Mouse (Mus musculus) natural killer cell, adult 2 months (primary cell): Measurements from ENCODE around the gene Abhd18.

Source experiments
- DNase-seq, 2 experiments: peaks; one replicate each; pipeline ENCODE4 v3.0.0; 2022; ENCODE audit warnings: low spot score in 2 of 2

Gene Abhd18

GRCm38 (mm10) chr3:40950601-40951201 lies 103.9 kb downstream of the Abhd18 start:
- DNase-seq: peak; percentile 18 to 41

- DNase-seq: peak; percentile 5 to 16
These were observed 104.6 kb downstream of the Abhd18 start for GRCm38 (mm10) chr3:40951365-40951764.

GRCm38 (mm10) chr3:40952606-40953005 lies 105.8 kb downstream of the Abhd18 start:
- no peak for DNase-seq

- no peak for DNase-seq
These were observed 108.0 kb downstream of the Abhd18 start for GRCm38 (mm10) chr3:40954792-40955191.

- no peak for DNase-seq
These were observed 112.1 kb downstream of the Abhd18 start for GRCm38 (mm10) chr3:40958831-40959230.

GRCm38 (mm10) chr3:40980758-40981157 lies 134.0 kb downstream of the Abhd18 start:
- no peak for DNase-seq

GRCm38 (mm10) chr3:40987539-40987938 lies 140.8 kb downstream of the Abhd18 start:
- no peak for DNase-seq
